Mouse (Mus musculus) myocyte (in vitro differentiated cells): Measurements from ENCODE around the gene Phlpp1. TPM values are rescaled to one million over a fixed set of nuclear protein-coding genes. Genes with fewer than 3 reads are reported as not detected.

Source experiments
- H3K27me3 ChIP-seq: one replicate; pipeline ENCODE4 v1.6.1; 2011; ENCODE audit not compliant: control insufficient read depth, insufficient read depth, insufficient read length
- H3K36me3 ChIP-seq: one replicate; pipeline ENCODE4 v1.6.1; 2011; ENCODE audit not compliant: control insufficient read depth, insufficient read depth
- H3K4me2 ChIP-seq: one replicate; pipeline ENCODE4 v1.6.1; 2011; ENCODE audit warnings: low read depth, control low read depth
- H3K4me3 ChIP-seq: one replicate; pipeline ENCODE4 v1.5.1; 2011; ENCODE audit warnings: mild to moderate bottlenecking, control low read depth, moderate library complexity
- H3K79me2 ChIP-seq: one replicate; pipeline ENCODE4 v1.6.1; 2011; ENCODE audit not compliant: control insufficient read depth, insufficient read depth
- H3ac ChIP-seq: one replicate; pipeline ENCODE4 v1.6.1; 2011; ENCODE audit not compliant: control insufficient read depth, insufficient read length
- CEBPB ChIP-seq: IDR thresholded peaks from 2 replicates; pipeline ENCODE4 v1.6.1; 2011; ENCODE audit warnings: mild to moderate bottlenecking, moderate library complexity; ENCODE audit not compliant: poor library complexity, insufficient read depth, severe bottlenecking
- E2F4 ChIP-seq: IDR thresholded peaks from one replicate; pipeline ENCODE4 v1.6.1; 2011; ENCODE audit warnings: mild to moderate bottlenecking, control low read depth, moderate library complexity; ENCODE audit not compliant: insufficient read depth
- MAX ChIP-seq: IDR thresholded peaks from one replicate; pipeline ENCODE4 v1.6.1; 2011; ENCODE audit warnings: low read depth, mild to moderate bottlenecking, control low read depth
- MYOD1 ChIP-seq, 3 experiments: IDR thresholded peaks; one replicate each; pipeline ENCODE4 v1.6.1; 2011; ENCODE audit warnings: control low read depth in 2 of 3, low read depth in 2 of 3, mild to moderate bottlenecking in 2 of 3, moderate library complexity in 1 of 3; ENCODE audit not compliant: insufficient read length in 2 of 3, control insufficient read depth in 1 of 3
- MYOG ChIP-seq, 3 experiments: IDR thresholded peaks; one replicate each; pipeline ENCODE4 v1.6.1; 2011; ENCODE audit warnings: control low read depth in 2 of 3, low read depth in 2 of 3, mild to moderate bottlenecking in 2 of 3; ENCODE audit not compliant: insufficient read length in 2 of 3, control insufficient read depth in 1 of 3, insufficient read depth in 1 of 3
- POLR2A ChIP-seq: IDR thresholded peaks from one replicate; pipeline ENCODE4 v1.6.1; 2011; ENCODE audit warnings: low read depth, mild to moderate bottlenecking, control low read depth, moderate library complexity; ENCODE audit not compliant: insufficient read length
- POLR2AphosphoS2 ChIP-seq: IDR thresholded peaks from one replicate; pipeline ENCODE4 v1.6.1; 2011; ENCODE audit warnings: low read depth, control low read depth; ENCODE audit not compliant: insufficient read length
- REST ChIP-seq: IDR thresholded peaks from one replicate; pipeline ENCODE4 v1.6.1; 2011; ENCODE audit warnings: mild to moderate bottlenecking, control low read depth, moderate library complexity; ENCODE audit not compliant: insufficient read depth, insufficient read length
- SRF ChIP-seq: IDR thresholded peaks from one replicate; pipeline ENCODE4 v1.6.1; 2011; ENCODE audit warnings: low read depth; ENCODE audit not compliant: control insufficient read depth, insufficient read length
- TCF12 ChIP-seq: IDR thresholded peaks from one replicate; pipeline ENCODE4 v1.6.1; 2011; ENCODE audit warnings: mild to moderate bottlenecking, control low read depth; ENCODE audit not compliant: poor library complexity, insufficient read depth, severe bottlenecking
- TCF3 ChIP-seq: IDR thresholded peaks from one replicate; pipeline ENCODE4 v1.6.1; 2011; ENCODE audit warnings: low read depth, control low read depth; ENCODE audit not compliant: insufficient read length
- USF1 ChIP-seq: IDR thresholded peaks from one replicate; pipeline ENCODE4 v1.6.1; 2011; ENCODE audit warnings: low read depth, mild to moderate bottlenecking, control low read depth, moderate library complexity
- polyA plus RNA-seq: library from polyadenylated mRNA; unstranded; fragments of >200 nt; fragmentation: generic; extraction: Trizol; gene quantifications from one replicate; pipeline ENCODE4 v1.2.1, GENCODE M21; 2012; ENCODE audit warnings: missing spikeins

Phlpp1 gene
- polyA plus RNA-seq, 1 experiment = 7.9 TPM

GRCm38 (mm10) chr1:106185461-106185924 lies 13.9 kb downstream of the Phlpp1 start:
- H3K27me3 ChIP-seq = no peaks in the 10 kb centered on the region
- no peak overlapping the region for H3K4me2 ChIP-seq
- H3ac ChIP-seq = no peak overlapping the region
- no peaks in the 10 kb centered on the region for H3K36me3 ChIP-seq
- H3K4me3 ChIP-seq = no peak overlapping the region
- peaks cover 72% of the 10 kb centered on the region for H3K79me2 ChIP-seq
- TF ChIP-seq TCF12 (no peak), REST (no peak), POLR2AphosphoS2 (no peak), MYOD1 (IDR thresholded peaks at IDR 0.05; ENCODE audit: control insufficient read depth in 1 of 3, insufficient read length in 2 of 3, low read depth in 2 of 3) (no peak), MAX (no peak), TCF3 (no peak), CEBPB (no peak), USF1 (no peak), E2F4 (no peak), POLR2A (no peak), MYOG (IDR thresholded peaks at IDR 0.05; ENCODE audit: control insufficient read depth in 1 of 3, insufficient read depth in 1 of 3, insufficient read length in 2 of 3, low read depth in 2 of 3) (no peak), SRF (no peak)

- TF ChIP-seq MAX (no peak), TCF12 (no peak), SRF (no peak), MYOG (IDR thresholded peaks at IDR 0.05; ENCODE audit: control insufficient read depth in 1 of 3, insufficient read depth in 1 of 3, insufficient read length in 2 of 3, low read depth in 2 of 3) (no peak), REST (no peak), CEBPB (no peak), POLR2AphosphoS2 (no peak), MYOD1 (IDR thresholded peaks at IDR 0.05; ENCODE audit: control insufficient read depth in 1 of 3, insufficient read length in 2 of 3, low read depth in 2 of 3) (no peak), USF1 (no peak), E2F4 (no peak), TCF3 (no peak), POLR2A (no peak)
These were observed 14.5 kb downstream of the Phlpp1 start for GRCm38 (mm10) chr1:106186062-106186461.

GRCm38 (mm10) chr1:106187480-106187879 lies 15.9 kb downstream of the Phlpp1 start:
- no peaks in the 10 kb centered on the region for H3K36me3 ChIP-seq

More at GRCm38 (mm10) chr1:106186062-106186461, 14.5 kb downstream of the Phlpp1 start:
- Histone ChIP-seq H3K4me3 (no peak overlapping the region), H3K4me2 (no peak overlapping the region), H3K79me2 (peaks cover 70% of the 10 kb centered on the region), H3ac (no peak overlapping the region), H3K36me3 (no peaks in the 10 kb centered on the region), H3K27me3 (no peaks in the 10 kb centered on the region)

GRCm38 (mm10) chr1:106188756-106189155 lies 17.2 kb downstream of the Phlpp1 start:
- H3K4me2 ChIP-seq = no peak overlapping the region
- no peak overlapping the region for H3K4me3 ChIP-seq
- H3K36me3 ChIP-seq = no peaks in the 10 kb centered on the region
- no peak overlapping the region for H3ac ChIP-seq
- TF ChIP-seq POLR2A (no peak), TCF12 (no peak), USF1 (no peak), TCF3 (no peak), MYOD1 (IDR thresholded peaks at IDR 0.05; ENCODE audit: control insufficient read depth in 1 of 3, insufficient read length in 2 of 3, low read depth in 2 of 3) (no peak), CEBPB (no peak), E2F4 (no peak), POLR2AphosphoS2 (no peak), SRF (no peak), MYOG (IDR thresholded peaks at IDR 0.05; ENCODE audit: control insufficient read depth in 1 of 3, insufficient read depth in 1 of 3, insufficient read length in 2 of 3, low read depth in 2 of 3) (no peak), REST (no peak), MAX (no peak)
- peaks cover 67% of the 10 kb centered on the region for H3K79me2 ChIP-seq
- no peaks in the 10 kb centered on the region for H3K27me3 ChIP-seq

More at GRCm38 (mm10) chr1:106187480-106187879, 15.9 kb downstream of the Phlpp1 start:
- no peak for TF ChIP-seq CEBPB
- no peak for TF ChIP-seq TCF3
- TF ChIP-seq SRF = no peak
- TF ChIP-seq REST = no peak
- TF ChIP-seq POLR2AphosphoS2 = no peak
- TF ChIP-seq POLR2A = no peak
- TF ChIP-seq MAX = no peak
- TF ChIP-seq TCF12 = no peak
- no peak for TF ChIP-seq MYOG (IDR thresholded peaks at IDR 0.05; ENCODE audit: control insufficient read depth in 1 of 3, insufficient read depth in 1 of 3, insufficient read length in 2 of 3, low read depth in 2 of 3)
- TF ChIP-seq E2F4 = no peak
- TF ChIP-seq MYOD1 (IDR thresholded peaks at IDR 0.05; ENCODE audit: control insufficient read depth in 1 of 3, insufficient read length in 2 of 3, low read depth in 2 of 3) = no peak
- no peak overlapping the region for H3K4me2 ChIP-seq
- H3K27me3 ChIP-seq = no peaks in the 10 kb centered on the region
- peaks cover 71% of the 10 kb centered on the region for H3K79me2 ChIP-seq
- no peak overlapping the region for H3ac ChIP-seq
- H3K4me3 ChIP-seq = no peak overlapping the region

GRCm38 (mm10) chr1:106189311-106189710 lies 17.8 kb downstream of the Phlpp1 start:
- Histone ChIP-seq H3K36me3 (no peaks in the 10 kb centered on the region), H3K27me3 (no peaks in the 10 kb centered on the region), H3K4me2 (no peak overlapping the region), H3K4me3 (no peak overlapping the region), H3K79me2 (peaks cover 62% of the 10 kb centered on the region), H3ac (no peak overlapping the region)
- no peak for TF ChIP-seq CEBPB
- TF ChIP-seq E2F4 = no peak
- no peak for TF ChIP-seq REST
- no peak for TF ChIP-seq POLR2A
- TF ChIP-seq SRF = no peak
- no peak for TF ChIP-seq MYOD1 (IDR thresholded peaks at IDR 0.05; ENCODE audit: control insufficient read depth in 1 of 3, insufficient read length in 2 of 3, low read depth in 2 of 3)
- TF ChIP-seq MAX = no peak
- no peak for TF ChIP-seq TCF12
- TF ChIP-seq MYOG (IDR thresholded peaks at IDR 0.05; ENCODE audit: control insufficient read depth in 1 of 3, insufficient read depth in 1 of 3, insufficient read length in 2 of 3, low read depth in 2 of 3) = no peak
- no peak for TF ChIP-seq USF1
